In genomic region chr2:74699053-74699430, GRCm38 (mm10) we compare ENCODE assay signal across 13 mouse cellular contexts. TPM values are rescaled to one million over a fixed set of nuclear protein-coding genes. Genes with fewer than 3 reads are reported as not detected.
A peak's percentile ranks its signal among the peaks of the same experiment; 100 is the strongest.
DNase-seq lines count a peak whose midpoint lies in the region; ATAC-seq and TF ChIP-seq lines count a peak whose summit lies in the region.
"Had no signal": no experiment of that assay in that cellular context is flagged by ENCODE, and none has a peak within 500 bp of the region (broad histone marks: within the 10 kb centered on the region; RNA-seq: fewer than 3 reads in every experiment).

No protein-coding gene starts in this region.

- H3K9ac ChIP-seq in forebrain, embryonic 11.5 days (ENCODE audit: low read length), result no peak overlapping the region
- no peak overlapping the region for H3K9ac ChIP-seq in forebrain, embryonic 16.5 days (replicated peaks; ENCODE audit: low read depth, low read length)
- H3K9ac ChIP-seq in midbrain, embryonic 11.5 days (ENCODE audit: low read length), result no peak overlapping the region
- H3K9ac ChIP-seq in midbrain, embryonic 15.5 days, result no peak overlapping the region
- H3K9ac ChIP-seq in stomach, postnatal 0 days (ENCODE audit: low read length), result no peak overlapping the region

- peaks cover 97% of the 10 kb centered on the region for H3K27me3 ChIP-seq in forebrain, embryonic 11.5 days (ENCODE audit: control insufficient read depth, insufficient read depth, low read length)
- peaks cover 90% of the 10 kb centered on the region for H3K27me3 ChIP-seq in forebrain, embryonic 16.5 days (replicated peaks; ENCODE audit: control insufficient read depth, insufficient read depth, low read length)
- peaks cover 99% of the 10 kb centered on the region for H3K27me3 ChIP-seq in midbrain, embryonic 11.5 days (ENCODE audit: control insufficient read depth, insufficient read depth, low read length)
- peaks cover 90% of the 10 kb centered on the region for H3K27me3 ChIP-seq in midbrain, embryonic 15.5 days (replicated peaks)
- peaks cover 33% of the 10 kb centered on the region for H3K27me3 ChIP-seq in stomach, postnatal 0 days (ENCODE audit: control insufficient read depth, insufficient read depth, low read length)

- H3K9me3 ChIP-seq in forebrain, embryonic 11.5 days (ENCODE audit: control insufficient read depth, low read length), result no peaks in the 10 kb centered on the region
- H3K9me3 ChIP-seq in forebrain, embryonic 16.5 days (ENCODE audit: control insufficient read depth, low read length), result no peaks in the 10 kb centered on the region
- no peaks in the 10 kb centered on the region for H3K9me3 ChIP-seq in midbrain, embryonic 11.5 days (ENCODE audit: control insufficient read depth, low read length)
- H3K9me3 ChIP-seq in midbrain, embryonic 15.5 days, result no peaks in the 10 kb centered on the region
- no peaks in the 10 kb centered on the region for H3K9me3 ChIP-seq in stomach, postnatal 0 days (ENCODE audit: control insufficient read depth, low read length)

- H3K36me3 ChIP-seq in forebrain, embryonic 11.5 days (ENCODE audit: control insufficient read depth, insufficient read depth, low read length), result no peaks in the 10 kb centered on the region
- H3K36me3 ChIP-seq in forebrain, embryonic 16.5 days (ENCODE audit: control insufficient read depth, insufficient read depth), result no peaks in the 10 kb centered on the region
- no peaks in the 10 kb centered on the region for H3K36me3 ChIP-seq in midbrain, embryonic 11.5 days (ENCODE audit: control insufficient read depth, insufficient read depth, low read length)
- H3K36me3 ChIP-seq in midbrain, embryonic 15.5 days (replicated peaks), result no peaks in the 10 kb centered on the region
- no peaks in the 10 kb centered on the region for H3K36me3 ChIP-seq in stomach, postnatal 0 days (ENCODE audit: control insufficient read depth, insufficient read depth, low read length)

- H3K4me3 ChIP-seq in forebrain, embryonic 11.5 days (ENCODE audit: low read depth, low read length), result no peak overlapping the region
- H3K4me3 ChIP-seq in forebrain, embryonic 16.5 days (replicated peaks; ENCODE audit: low read length), result no peak overlapping the region
- no peak overlapping the region for H3K4me3 ChIP-seq in midbrain, embryonic 11.5 days (ENCODE audit: low read depth, low read length)
- no peak overlapping the region for H3K4me3 ChIP-seq in midbrain, embryonic 15.5 days
- H3K4me3 ChIP-seq in stomach, postnatal 0 days (ENCODE audit: low read depth, low read length), result no peak overlapping the region; the same call in 1 of the 2 replicates

- TF ChIP-seq CTCF in stomach, postnatal 0 days (IDR thresholded peaks at IDR 0.05; ENCODE audit: low read depth), result no peak

- TF ChIP-seq EP300 in stomach, postnatal 0 days (optimal IDR thresholded peaks at IDR 0.05), result no peak

- DNase-seq in forebrain, embryonic 11.5 days (ENCODE audit: low spot score), result peak; percentile 60
- peak; percentile 94 for DNase-seq in midbrain, embryonic 11.5 days (ENCODE audit: low spot score, missing footprints)
- DNase-seq in kidney, postnatal 4 days, result peak; percentile 62 to 71
- DNase-seq in stomach, postnatal 0 days (ENCODE audit: low spot score), result no peak
- no peak for DNase-seq in natural killer cell, adult 2 months (ENCODE audit: low spot score in 2 of 2)
- DNase-seq: cerebellum, adult 18-20 months; liver; thymus, postnatal 36 days had no signal

- no peak overlapping the region for H3K27ac ChIP-seq in forebrain, embryonic 11.5 days (ENCODE audit: low read depth, low read length)
- no peak overlapping the region for H3K27ac ChIP-seq in forebrain, embryonic 16.5 days (ENCODE audit: low read length)
- H3K27ac ChIP-seq in midbrain, embryonic 11.5 days (ENCODE audit: low read depth, low read length), result no peak overlapping the region
- H3K27ac ChIP-seq in midbrain, embryonic 15.5 days, result no peak overlapping the region
- H3K27ac ChIP-seq in stomach, postnatal 0 days (replicated peaks), result no peak overlapping the region

- no peak for ATAC-seq in forebrain, embryonic 11.5 days (replicated peaks; ENCODE audit: low FRiP score)
- ATAC-seq in forebrain, embryonic 16.5 days, result no peak
- no peak for ATAC-seq in midbrain, embryonic 11.5 days (ENCODE audit: low FRiP score)
- ATAC-seq in midbrain, embryonic 15.5 days (replicated peaks), result no peak
- no peak for ATAC-seq in stomach, postnatal 0 days (ENCODE audit: low FRiP score, low TSS enrichment)
- ATAC-seq in erythroid progenitor cell, adult 5-6 weeks (replicated peaks; ENCODE audit: low FRiP score, poor library complexity, severe bottlenecking), result no peak

- no peak overlapping the region for H3K4me2 ChIP-seq in forebrain, embryonic 11.5 days (ENCODE audit: low read depth, low read length, severe bottlenecking)
- H3K4me2 ChIP-seq in forebrain, embryonic 16.5 days (ENCODE audit: low read length), result no peak overlapping the region
- no peak overlapping the region for H3K4me2 ChIP-seq in midbrain, embryonic 11.5 days
- no peak overlapping the region for H3K4me2 ChIP-seq in midbrain, embryonic 15.5 days
- H3K4me2 ChIP-seq in stomach, postnatal 0 days (replicated peaks; ENCODE audit: low read depth), result peak overlapping the region; percentile 49; the same call in 1 of the 2 replicates

- under 1% methylated on average over 17 of the region's 17 CpGs for WGBS in forebrain, embryonic 11.5 days
- WGBS in forebrain, embryonic 16.5 days, result under 1% methylated on average over 17 of the region's 17 CpGs
- WGBS in midbrain, embryonic 11.5 days, result 1% methylated on average over 17 of the region's 17 CpGs
- WGBS in midbrain, embryonic 15.5 days, result under 1% methylated on average over 17 of the region's 17 CpGs
- WGBS in stomach, postnatal 0 days, result 4% methylated on average over 17 of the region's 17 CpGs

- peaks cover 3% of the 10 kb centered on the region; the same call in 1 of the 2 replicates for H3K4me1 ChIP-seq in forebrain, embryonic 11.5 days (replicated peaks; ENCODE audit: control insufficient read depth, insufficient read depth, low read length)
- peaks cover 11% of the 10 kb centered on the region for H3K4me1 ChIP-seq in forebrain, embryonic 16.5 days (replicated peaks; ENCODE audit: control insufficient read depth, insufficient read depth, low read length)
- peaks cover 5% of the 10 kb centered on the region for H3K4me1 ChIP-seq in midbrain, embryonic 11.5 days (ENCODE audit: control insufficient read depth, insufficient read depth, low read length)
- peaks cover 8% of the 10 kb centered on the region; the same call in 1 of the 2 replicates for H3K4me1 ChIP-seq in midbrain, embryonic 15.5 days
- no peaks in the 10 kb centered on the region for H3K4me1 ChIP-seq in stomach, postnatal 0 days (replicated peaks; ENCODE audit: control insufficient read depth, insufficient read depth)

RNA-seq across cellular contexts. Expression of gene Hoxd9, which starts 1.5 kb away (rescaled TPM):
- polyA plus RNA-seq in forebrain, embryonic 11.5 days (2014; fragmentation: Nextera tagmentation; extraction: Ambion mirVana), result not detected in 2 replicates
- not detected in 2 replicates for polyA plus RNA-seq in forebrain, embryonic 16.5 days (2015; fragmentation: Nextera tagmentation; extraction: Ambion mirVana)
- not detected in 2 replicates for polyA plus RNA-seq in midbrain, embryonic 11.5 days (2014; fragmentation: Nextera tagmentation; extraction: Ambion mirVana)
- not detected in 2 replicates for polyA plus RNA-seq in midbrain, embryonic 15.5 days (2015; fragmentation: Nextera tagmentation; extraction: Ambion mirVana)
- 0.31 and 0.34 TPM in 2 replicates for polyA plus RNA-seq in stomach, postnatal 0 days (2015; fragmentation: Nextera tagmentation; extraction: Ambion mirVana)
- total RNA-seq in erythroid progenitor cell, adult 5-6 weeks (2015; ENCODE audit: low replicate concordance), result not detected in 2 replicates
- total RNA-seq in erythroid progenitor cell, adult 5-6 weeks (2017; ENCODE audit: low replicate concordance), result not detected in 2 replicates

RNA-seq across cellular contexts. Expression of gene Hoxd8, which starts 5.4 kb away (rescaled TPM):
- polyA plus RNA-seq in forebrain, embryonic 11.5 days (2014; fragmentation: Nextera tagmentation; extraction: Ambion mirVana), result not detected in 2 replicates
- not detected in 2 replicates for polyA plus RNA-seq in forebrain, embryonic 16.5 days (2015; fragmentation: Nextera tagmentation; extraction: Ambion mirVana)
- polyA plus RNA-seq in midbrain, embryonic 11.5 days (2014; fragmentation: Nextera tagmentation; extraction: Ambion mirVana), result 0.11 TPM in 1 of 2 replicates, not detected in the other
- polyA plus RNA-seq in midbrain, embryonic 15.5 days (2015; fragmentation: Nextera tagmentation; extraction: Ambion mirVana), result 0.08 and 0.10 TPM in 2 replicates
- 1.3 TPM in 2 replicates for polyA plus RNA-seq in stomach, postnatal 0 days (2015; fragmentation: Nextera tagmentation; extraction: Ambion mirVana)
- total RNA-seq in erythroid progenitor cell, adult 5-6 weeks (2015; ENCODE audit: low replicate concordance), result not detected in 2 replicates
- not detected in 2 replicates for total RNA-seq in erythroid progenitor cell, adult 5-6 weeks (2017; ENCODE audit: low replicate concordance)

RNA-seq across cellular contexts. Expression of gene Hoxd10, which starts 7.3 kb away (rescaled TPM):
- not detected in 2 replicates for polyA plus RNA-seq in forebrain, embryonic 11.5 days (2014; fragmentation: Nextera tagmentation; extraction: Ambion mirVana)
- polyA plus RNA-seq in forebrain, embryonic 16.5 days (2015; fragmentation: Nextera tagmentation; extraction: Ambion mirVana), result not detected in 2 replicates
- not detected in 2 replicates for polyA plus RNA-seq in midbrain, embryonic 11.5 days (2014; fragmentation: Nextera tagmentation; extraction: Ambion mirVana)
- not detected in 2 replicates for polyA plus RNA-seq in midbrain, embryonic 15.5 days (2015; fragmentation: Nextera tagmentation; extraction: Ambion mirVana)
- polyA plus RNA-seq in stomach, postnatal 0 days (2015; fragmentation: Nextera tagmentation; extraction: Ambion mirVana), result 0.10 TPM in 1 of 2 replicates, not detected in the other
- total RNA-seq in erythroid progenitor cell, adult 5-6 weeks (2015; ENCODE audit: low replicate concordance), result not detected in 2 replicates
- total RNA-seq in erythroid progenitor cell, adult 5-6 weeks (2017; ENCODE audit: low replicate concordance), result not detected in 2 replicates
- total RNA-seq: adrenal gland, postnatal 14 days; heart, postnatal 25 days had no signal

RNA-seq across cellular contexts. Expression of gene Hoxd3, which starts 12.7 kb away (rescaled TPM):
- 0.08 and 0.19 TPM in 2 replicates for polyA plus RNA-seq in forebrain, embryonic 11.5 days (2014; fragmentation: Nextera tagmentation; extraction: Ambion mirVana)
- polyA plus RNA-seq in forebrain, embryonic 16.5 days (2015; fragmentation: Nextera tagmentation; extraction: Ambion mirVana), result not detected in 2 replicates
- 0.07 and 0.14 TPM in 2 replicates for polyA plus RNA-seq in midbrain, embryonic 11.5 days (2014; fragmentation: Nextera tagmentation; extraction: Ambion mirVana)
- 0.09 and 0.21 TPM in 2 replicates for polyA plus RNA-seq in midbrain, embryonic 15.5 days (2015; fragmentation: Nextera tagmentation; extraction: Ambion mirVana)
- polyA plus RNA-seq in stomach, postnatal 0 days (2015; fragmentation: Nextera tagmentation; extraction: Ambion mirVana), result 1.3 and 1.5 TPM in 2 replicates
- not detected in 2 replicates for total RNA-seq in erythroid progenitor cell, adult 5-6 weeks (2015; ENCODE audit: low replicate concordance)
- not detected in 2 replicates for total RNA-seq in erythroid progenitor cell, adult 5-6 weeks (2017; ENCODE audit: low replicate concordance)
- total RNA-seq: heart, postnatal 25 days had no signal

RNA-seq across cellular contexts. Expression of gene Hoxd4, which starts 12.7 kb away (rescaled TPM):
- polyA plus RNA-seq in forebrain, embryonic 11.5 days (2014; fragmentation: Nextera tagmentation; extraction: Ambion mirVana), result not detected in 2 replicates
- polyA plus RNA-seq in forebrain, embryonic 16.5 days (2015; fragmentation: Nextera tagmentation; extraction: Ambion mirVana), result not detected in 2 replicates
- polyA plus RNA-seq in midbrain, embryonic 11.5 days (2014; fragmentation: Nextera tagmentation; extraction: Ambion mirVana), result not detected in 2 replicates
- polyA plus RNA-seq in midbrain, embryonic 15.5 days (2015; fragmentation: Nextera tagmentation; extraction: Ambion mirVana), result not detected in 2 replicates
- 0.08 and 0.19 TPM in 2 replicates for polyA plus RNA-seq in stomach, postnatal 0 days (2015; fragmentation: Nextera tagmentation; extraction: Ambion mirVana)
- not detected in 2 replicates for total RNA-seq in erythroid progenitor cell, adult 5-6 weeks (2015; ENCODE audit: low replicate concordance)
- total RNA-seq in erythroid progenitor cell, adult 5-6 weeks (2017; ENCODE audit: low replicate concordance), result not detected in 2 replicates

Comparison
In these comparisons a context has a peak if more than half of its experiments do, and no peak if none do; other contexts are left out.
1. DNase-seq: peak in forebrain, embryonic 11.5 days (single experiment), midbrain, embryonic 11.5 days (single experiment) and kidney, postnatal 4 days (2 of 2); none in stomach, postnatal 0 days (single experiment) and natural killer cell, adult 2 months (0 of 2).